In the genomic region with DNA sequence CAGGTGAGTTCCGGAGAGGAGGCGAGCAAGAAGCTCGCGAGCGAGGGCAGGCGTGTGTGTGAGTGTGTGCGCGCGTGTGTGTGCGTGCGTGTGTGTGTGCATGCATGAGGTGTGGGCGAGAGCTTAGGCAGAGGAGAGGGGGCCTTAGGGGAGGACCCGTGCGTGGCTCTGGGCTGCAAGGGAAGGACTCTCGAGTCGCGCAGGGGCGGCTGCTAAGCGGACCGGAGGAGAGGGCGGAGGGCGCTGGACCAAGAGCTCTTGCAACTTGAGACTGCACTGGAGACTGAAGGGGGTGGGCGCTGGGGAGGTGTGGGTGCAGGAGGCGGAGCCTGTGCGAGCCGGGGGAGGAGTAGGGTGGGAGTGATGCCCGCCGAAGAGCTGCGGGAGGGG, we compare ENCODE assay signal across 7 mouse cellular contexts. TPM values are rescaled to one million over a fixed set of nuclear protein-coding genes. Genes with fewer than 3 reads are reported as not detected.
A peak's percentile ranks its signal among the peaks of the same experiment; 100 is the strongest.
DNase-seq lines count a peak whose midpoint lies in the region; ATAC-seq and TF ChIP-seq lines count a peak whose summit lies in the region.

No protein-coding gene starts in this region.

- no peaks in the 10 kb centered on the region for H3K27me3 ChIP-seq in intestine, postnatal 0 days (replicated peaks; ENCODE audit: control insufficient read depth, insufficient read depth, low read length)
- no peaks in the 10 kb centered on the region for H3K27me3 ChIP-seq in limb, embryonic 10.5 days (ENCODE audit: low read depth, poor library complexity, severe bottlenecking)
- H3K27me3 ChIP-seq in midbrain, embryonic 11.5 days (ENCODE audit: control insufficient read depth, insufficient read depth, low read length), result no peaks in the 10 kb centered on the region

- peak; percentile 61 to 64 for DNase-seq in adrenal gland, adult 18-20 months (ENCODE audit: low spot score in 2 of 2)
- DNase-seq in embryo, embryonic 11 days, result peak; percentile 87
- peak; percentile 81 for DNase-seq in limb, embryonic 10.5 days (ENCODE audit: low spot score)
- DNase-seq in midbrain, embryonic 11.5 days (ENCODE audit: low spot score, missing footprints), result peak; percentile 94
- peak; percentile 39 for DNase-seq in spleen, adult 12 weeks (ENCODE audit: low spot score)

- peak overlapping the region; percentile 99 for H3K4me2 ChIP-seq in intestine, postnatal 0 days (replicated peaks; ENCODE audit: low read depth)
- H3K4me2 ChIP-seq in midbrain, embryonic 11.5 days, result peak overlapping the region; percentile 100

- H3K4me1 ChIP-seq in intestine, postnatal 0 days (replicated peaks; ENCODE audit: control insufficient read depth, insufficient read depth, low read length), result no peaks in the 10 kb centered on the region
- peaks cover 32% of the 10 kb centered on the region for H3K4me1 ChIP-seq in limb, embryonic 10.5 days
- H3K4me1 ChIP-seq in midbrain, embryonic 11.5 days (ENCODE audit: control insufficient read depth, insufficient read depth, low read length), result peaks cover 16% of the 10 kb centered on the region

- under 1% methylated on average over 29 of the region's 29 CpGs for WGBS in intestine, postnatal 0 days
- under 1% methylated on average over 28 of the region's 29 CpGs for WGBS in limb, embryonic 10.5 days
- WGBS in midbrain, embryonic 11.5 days, result 1% methylated on average over 28 of the region's 29 CpGs

- H3K36me3 ChIP-seq in intestine, postnatal 0 days (ENCODE audit: control insufficient read depth, insufficient read depth), result peaks cover 20% of the 10 kb centered on the region
- H3K36me3 ChIP-seq in limb, embryonic 10.5 days, result peaks cover 36% of the 10 kb centered on the region
- peaks cover 3% of the 10 kb centered on the region; the same call in 1 of the 2 replicates for H3K36me3 ChIP-seq in midbrain, embryonic 11.5 days (ENCODE audit: control insufficient read depth, insufficient read depth, low read length)

- ATAC-seq in granulocyte monocyte progenitor cell, adult 5-6 weeks (replicated peaks; ENCODE audit: poor library complexity, severe bottlenecking), result peak; percentile 53
- ATAC-seq in intestine, postnatal 0 days, result peak; percentile 26
- ATAC-seq in midbrain, embryonic 11.5 days (ENCODE audit: low FRiP score), result peak; percentile 76

- no peak for TF ChIP-seq CTCF in intestine, postnatal 0 days (IDR thresholded peaks at IDR 0.05; ENCODE audit: low read depth)

- no peaks in the 10 kb centered on the region for H3K9me3 ChIP-seq in intestine, postnatal 0 days (ENCODE audit: control insufficient read depth)
- no peaks in the 10 kb centered on the region for H3K9me3 ChIP-seq in limb, embryonic 10.5 days (replicated peaks)
- H3K9me3 ChIP-seq in midbrain, embryonic 11.5 days (ENCODE audit: control insufficient read depth, low read length), result no peaks in the 10 kb centered on the region

- H3K27ac ChIP-seq in intestine, postnatal 0 days (ENCODE audit: low read depth, low read length), result peak overlapping the region; percentile 54
- H3K27ac ChIP-seq in limb, embryonic 10.5 days, result peak overlapping the region; percentile 87
- H3K27ac ChIP-seq in midbrain, embryonic 11.5 days (ENCODE audit: low read depth, low read length), result no peak overlapping the region

- peak overlapping the region; percentile 87 for H3K4me3 ChIP-seq in intestine, postnatal 0 days (ENCODE audit: low read depth, low read length)
- peak overlapping the region; percentile 85 for H3K4me3 ChIP-seq in limb, embryonic 10.5 days
- peak overlapping the region; percentile 84 for H3K4me3 ChIP-seq in midbrain, embryonic 11.5 days (ENCODE audit: low read depth, low read length)

- peak overlapping the region; percentile 71 for H3K9ac ChIP-seq in intestine, postnatal 0 days (ENCODE audit: low read depth, low read length)
- peak overlapping the region; percentile 73 for H3K9ac ChIP-seq in midbrain, embryonic 11.5 days (ENCODE audit: low read length)

RNA-seq across cellular contexts. Expression of a gene that starts 19.7 kb away (rescaled TPM):
- total RNA-seq in adrenal gland, adult 18-20 months (2021), result 10 to 100 TPM; 29.2 to 35.0 TPM
- 19.6 and 28.2 TPM in 2 replicates for total RNA-seq in granulocyte monocyte progenitor cell, adult 5-6 weeks (2014; fragmentation: Nextera tagmentation)
- total RNA-seq in granulocyte monocyte progenitor cell, adult 5-6 weeks (2017), result 50.7 and 54.9 TPM in 2 replicates
- polyA plus RNA-seq in intestine, postnatal 0 days (2015; fragmentation: Nextera tagmentation; extraction: Ambion mirVana), result 58.9 and 64.0 TPM in 2 replicates
- polyA plus RNA-seq in limb, embryonic 10.5 days (2016; fragmentation: Nextera tagmentation; extraction: Ambion mirVana), result 28.6 and 32.4 TPM in 2 replicates
- 59.0 and 59.1 TPM in 2 replicates for polyA plus RNA-seq in midbrain, embryonic 11.5 days (2014; fragmentation: Nextera tagmentation; extraction: Ambion mirVana)

RNA-seq across cellular contexts. Expression of a gene that starts 41.6 kb away (rescaled TPM):
- total RNA-seq in adrenal gland, adult 18-20 months (2021), result not detected
- not detected in 2 replicates for total RNA-seq in granulocyte monocyte progenitor cell, adult 5-6 weeks (2014; fragmentation: Nextera tagmentation)
- total RNA-seq in granulocyte monocyte progenitor cell, adult 5-6 weeks (2017), result not detected in 2 replicates
- polyA plus RNA-seq in intestine, postnatal 0 days (2015; fragmentation: Nextera tagmentation; extraction: Ambion mirVana), result not detected in 2 replicates
- polyA plus RNA-seq in limb, embryonic 10.5 days (2016; fragmentation: Nextera tagmentation; extraction: Ambion mirVana), result 6.6 TPM in 1 of 2 replicates, not detected in the other
- polyA plus RNA-seq in midbrain, embryonic 11.5 days (2014; fragmentation: Nextera tagmentation; extraction: Ambion mirVana), result not detected in 2 replicates

Comparison
In these comparisons a context has a peak if more than half of its experiments do, and no peak if none do; other contexts are left out.
1. DNase-seq: peak in every context shown above with its lines; median percentile 94 in midbrain, embryonic 11.5 days; 87 in embryo, embryonic 11 days; 81 in limb, embryonic 10.5 days; 62 in adrenal gland, adult 18-20 months; 39 in spleen, adult 12 weeks.
2. ATAC-seq: peak in every context shown above with its lines; median percentile 76 in midbrain, embryonic 11.5 days; 53 in granulocyte monocyte progenitor cell, adult 5-6 weeks; 26 in intestine, postnatal 0 days.